Mouse (Mus musculus): ENCODE measurements around the gene Map3k5. TPM values are rescaled to one million over a fixed set of nuclear protein-coding genes. Genes with fewer than 3 reads are reported as not detected.

Gene Map3k5
- polyA plus RNA-seq, 1 experiment: 4.0 TPM

DNA sequence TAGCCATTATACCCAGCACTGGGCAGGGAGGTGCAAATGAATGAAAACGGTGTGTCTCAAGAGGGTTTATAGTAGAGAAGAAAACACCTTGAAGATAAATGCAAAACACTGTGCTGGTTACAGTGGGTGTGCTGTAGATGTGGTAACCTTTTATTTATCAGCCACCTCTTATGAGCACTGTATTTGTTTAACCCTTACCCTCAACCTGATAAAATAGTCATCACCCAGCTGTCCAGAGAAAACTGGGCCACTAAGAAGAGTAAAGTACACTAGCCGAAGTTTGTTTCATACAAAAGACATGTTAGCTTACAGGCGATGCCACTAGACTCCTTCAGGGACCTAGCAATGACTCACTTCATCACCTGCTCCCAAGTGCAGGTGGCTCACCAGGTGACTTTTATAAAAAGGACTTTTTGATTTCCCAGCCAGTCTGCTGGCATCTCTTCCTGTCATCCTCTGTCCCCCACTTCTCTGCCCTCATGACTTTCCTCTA is 235.0 kb downstream of the Map3k5 start:
- TF ChIP-seq CTCF (IDR thresholded peaks at IDR 0.05; ENCODE audit: extremely low read depth, insufficient read depth, insufficient read length, insufficient replicate concordance): no peak
- no peak for TF ChIP-seq POLR2A (IDR thresholded peaks at IDR 0.05; ENCODE audit: low read depth, low read length)
- H3K4me1 ChIP-seq (ENCODE audit: control insufficient read depth, insufficient read depth, insufficient read length): no peaks in the 10 kb centered on the region
- H3K27me3 ChIP-seq (ENCODE audit: control insufficient read depth, insufficient read depth, low read length): no peaks in the 10 kb centered on the region
- H3K36me3 ChIP-seq (ENCODE audit: control insufficient read depth, insufficient read depth, low read length): no peaks in the 10 kb centered on the region
- no peak for DNase-seq (ENCODE audit: low read depth in 1 of 2, low spot score in 2 of 2)
- no peak overlapping the region for H3K27ac ChIP-seq (ENCODE audit: insufficient read depth, low read length)
- 89% methylated on average over 3 of the region's 3 CpGs for WGBS
- no peak overlapping the region for H3K4me3 ChIP-seq (ENCODE audit: extremely low read depth, insufficient read depth, insufficient read length)

DNA sequence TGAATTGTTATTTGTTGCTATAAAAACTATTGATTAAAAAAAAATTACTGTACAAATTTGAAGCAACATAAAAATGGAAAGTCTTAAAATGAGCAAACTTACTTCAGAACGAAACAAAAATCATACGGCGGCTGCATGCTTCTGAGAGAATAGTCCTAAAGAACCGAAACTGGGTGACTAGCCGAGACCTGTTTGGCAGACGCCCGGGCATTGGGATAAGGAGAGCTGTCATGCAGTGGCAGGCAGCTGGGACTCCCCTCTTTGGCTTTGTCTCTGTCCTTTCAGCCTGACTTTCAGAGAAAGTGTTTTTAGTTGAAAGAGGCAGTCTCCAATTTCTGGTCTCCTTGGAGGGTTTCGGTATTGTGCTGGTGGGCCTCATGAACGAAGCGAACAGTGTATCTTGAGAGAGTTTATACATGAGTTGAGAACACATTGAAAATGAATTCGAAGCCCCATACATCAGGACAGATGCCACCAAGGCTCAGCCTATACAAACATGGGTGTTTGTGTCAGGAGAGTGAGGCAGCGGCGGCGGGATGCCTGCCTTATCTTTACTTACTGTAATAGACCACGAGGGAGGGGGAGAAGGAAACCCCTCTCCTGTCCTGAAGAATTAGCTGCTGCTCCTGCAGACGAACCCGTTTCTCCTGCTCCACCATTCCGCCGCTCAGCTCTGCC is 235.8 kb downstream of the Map3k5 start:
- Histone ChIP-seq H3K27me3 (ENCODE audit: control insufficient read depth, insufficient read depth, low read length) (no peaks in the 10 kb centered on the region), H3K4me1 (ENCODE audit: control insufficient read depth, insufficient read depth, insufficient read length) (no peaks in the 10 kb centered on the region), H3K36me3 (ENCODE audit: control insufficient read depth, insufficient read depth, low read length) (no peaks in the 10 kb centered on the region), H3K27ac (ENCODE audit: insufficient read depth, low read length) (no peak overlapping the region), H3K4me3 (ENCODE audit: extremely low read depth, insufficient read depth, insufficient read length) (no peak overlapping the region)
- DNase-seq (ENCODE audit: low read depth in 1 of 2, low spot score in 2 of 2): no peak
- TF ChIP-seq CTCF (IDR thresholded peaks at IDR 0.05; ENCODE audit: extremely low read depth, insufficient read depth, insufficient read length, insufficient replicate concordance) (no peak), POLR2A (IDR thresholded peaks at IDR 0.05; ENCODE audit: low read depth, low read length) (no peak)
- 56% methylated on average over 19 of the region's 19 CpGs for WGBS

DNA sequence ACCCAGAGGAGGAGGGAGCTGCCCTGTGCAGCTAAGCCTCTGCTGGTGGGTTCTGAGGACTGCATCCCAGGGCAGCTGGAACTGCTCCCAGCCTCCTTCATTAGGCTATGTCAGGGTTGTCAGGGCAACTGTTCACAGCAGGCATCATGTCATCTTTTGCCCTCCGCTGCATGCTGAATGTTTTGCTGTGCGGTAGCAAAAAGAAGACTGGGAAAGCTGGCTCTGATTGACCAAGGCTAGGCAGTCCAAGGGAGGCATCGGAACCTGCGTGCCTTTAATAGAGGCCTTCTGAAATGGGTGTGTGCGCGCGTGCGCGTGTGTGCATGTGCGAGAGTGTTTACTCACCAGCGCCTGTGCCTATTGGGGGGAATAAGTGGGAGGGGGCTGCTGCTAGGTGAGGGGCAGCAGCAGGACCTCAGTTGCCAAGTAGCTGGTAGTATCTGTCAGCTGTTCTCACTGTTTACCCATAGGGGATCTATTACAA is 236.4 kb downstream of the Map3k5 start:
- Histone ChIP-seq H3K27me3 (ENCODE audit: control insufficient read depth, insufficient read depth, low read length) (no peaks in the 10 kb centered on the region), H3K4me1 (ENCODE audit: control insufficient read depth, insufficient read depth, insufficient read length) (no peaks in the 10 kb centered on the region), H3K36me3 (ENCODE audit: control insufficient read depth, insufficient read depth, low read length) (no peaks in the 10 kb centered on the region), H3K27ac (ENCODE audit: insufficient read depth, low read length) (no peak overlapping the region), H3K4me3 (ENCODE audit: extremely low read depth, insufficient read depth, insufficient read length) (no peak overlapping the region)
- DNase-seq (ENCODE audit: low read depth in 1 of 2, low spot score in 2 of 2): no peak
- no peak for TF ChIP-seq CTCF (IDR thresholded peaks at IDR 0.05; ENCODE audit: extremely low read depth, insufficient read depth, insufficient read length, insufficient replicate concordance)
- TF ChIP-seq POLR2A (IDR thresholded peaks at IDR 0.05; ENCODE audit: low read depth, low read length): no peak
- 89% methylated on average over 11 of the region's 11 CpGs for WGBS

DNA sequence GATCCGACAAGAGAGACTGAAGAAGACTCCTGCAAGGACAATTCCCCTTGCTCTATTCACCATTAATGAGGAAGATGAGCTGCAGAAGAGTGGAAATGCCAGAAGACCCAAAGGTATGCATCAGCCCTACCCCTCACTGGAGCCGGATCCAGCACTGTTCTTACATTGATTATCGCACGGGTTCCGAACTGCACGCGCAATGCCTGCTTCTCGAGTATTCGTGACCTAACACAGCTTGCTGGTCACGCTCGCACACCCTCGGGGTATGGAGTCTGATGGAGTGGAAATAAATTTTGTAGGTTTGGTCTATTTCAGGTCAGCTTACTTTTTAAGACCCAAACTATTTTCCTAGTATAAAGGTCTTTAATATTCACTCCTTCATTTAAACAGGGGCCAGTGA is 236.9 kb downstream of the Map3k5 start:
- H3K27me3 ChIP-seq (ENCODE audit: control insufficient read depth, insufficient read depth, low read length): no peaks in the 10 kb centered on the region
- H3K36me3 ChIP-seq (ENCODE audit: control insufficient read depth, insufficient read depth, low read length): no peaks in the 10 kb centered on the region
- H3K4me1 ChIP-seq (ENCODE audit: control insufficient read depth, insufficient read depth, insufficient read length): no peaks in the 10 kb centered on the region
- WGBS: 94% methylated on average over 12 of the region's 12 CpGs
- H3K27ac ChIP-seq (ENCODE audit: insufficient read depth, low read length): no peak overlapping the region
- TF ChIP-seq POLR2A (IDR thresholded peaks at IDR 0.05; ENCODE audit: low read depth, low read length) (no peak), CTCF (IDR thresholded peaks at IDR 0.05; ENCODE audit: extremely low read depth, insufficient read depth, insufficient read length, insufficient replicate concordance) (no peak)
- DNase-seq (ENCODE audit: low read depth in 1 of 2, low spot score in 2 of 2): no peak
- H3K4me3 ChIP-seq (ENCODE audit: extremely low read depth, insufficient read depth, insufficient read length): no peak overlapping the region

DNA sequence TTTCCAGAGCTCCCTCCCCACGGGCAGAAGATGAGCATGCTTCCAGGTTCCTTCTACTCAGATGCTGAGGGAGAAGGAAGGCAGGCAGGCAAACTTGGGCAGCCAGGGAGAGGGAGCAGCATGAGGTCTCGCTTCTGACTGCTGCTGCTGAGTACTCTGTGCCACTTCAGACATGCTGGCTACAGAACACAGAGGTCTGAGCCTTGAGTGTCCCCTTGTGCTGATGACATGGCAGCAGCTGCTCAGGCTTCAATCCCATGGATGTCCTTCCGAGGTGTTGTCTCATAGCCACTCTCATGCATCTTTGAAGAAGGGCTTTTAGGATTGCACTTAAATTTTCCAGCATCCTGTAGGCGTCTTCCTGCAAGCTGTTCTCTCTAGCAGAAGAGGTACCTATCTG is 237.5 kb downstream of the Map3k5 start:
- no peak overlapping the region for H3K4me3 ChIP-seq (ENCODE audit: extremely low read depth, insufficient read depth, insufficient read length)
- H3K27me3 ChIP-seq (ENCODE audit: control insufficient read depth, insufficient read depth, low read length): no peaks in the 10 kb centered on the region
- 87% methylated on average over 4 of the region's 4 CpGs for WGBS
- H3K36me3 ChIP-seq (ENCODE audit: control insufficient read depth, insufficient read depth, low read length): no peaks in the 10 kb centered on the region
- H3K27ac ChIP-seq (ENCODE audit: insufficient read depth, low read length): no peak overlapping the region
- H3K4me1 ChIP-seq (ENCODE audit: control insufficient read depth, insufficient read depth, insufficient read length): no peaks in the 10 kb centered on the region
- TF ChIP-seq POLR2A (IDR thresholded peaks at IDR 0.05; ENCODE audit: low read depth, low read length) (no peak), CTCF (IDR thresholded peaks at IDR 0.05; ENCODE audit: extremely low read depth, insufficient read depth, insufficient read length, insufficient replicate concordance) (no peak)
- DNase-seq (ENCODE audit: low read depth in 1 of 2, low spot score in 2 of 2): no peak

DNA sequence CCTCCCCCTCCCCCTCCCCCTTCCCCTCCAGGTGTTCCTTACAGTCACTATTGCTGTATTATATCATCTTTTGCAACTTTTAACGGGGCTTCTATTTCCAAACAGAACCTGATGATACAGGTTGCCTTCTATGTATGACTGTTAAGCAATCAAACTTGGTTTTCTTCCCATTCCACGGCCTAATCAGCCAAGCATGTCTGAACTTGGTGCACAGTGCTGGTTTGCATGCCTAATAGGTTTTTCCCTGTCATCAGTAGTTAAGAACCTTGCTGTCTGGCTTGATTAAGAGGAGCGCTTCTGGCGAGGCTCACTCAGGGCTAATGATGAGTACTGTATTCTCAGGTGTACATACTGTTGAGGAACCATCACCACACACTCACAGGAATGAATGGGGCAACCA is 239.5 kb downstream of the Map3k5 start:
- WGBS: 95% methylated on average over 4 of the region's 4 CpGs

DNA sequence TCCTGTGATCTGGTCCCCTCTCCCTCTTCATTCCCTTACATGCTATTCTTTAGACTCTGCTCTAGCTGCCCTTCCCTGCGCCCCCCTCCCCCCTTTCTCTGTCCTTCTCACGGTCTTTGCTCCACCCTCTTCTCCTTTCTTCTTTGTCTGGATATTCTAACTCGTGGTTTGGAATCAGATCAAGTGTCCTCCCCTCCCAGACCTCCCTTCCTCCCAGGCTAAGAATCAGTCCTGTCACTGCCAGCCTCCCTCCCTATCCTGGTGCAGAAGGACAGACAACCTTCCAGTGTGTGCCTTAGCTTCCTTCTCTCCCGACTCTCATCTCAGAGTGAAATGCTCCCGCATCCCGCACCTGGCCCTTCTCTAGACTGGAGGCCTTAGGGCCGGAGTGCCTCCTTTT is 241.8 kb downstream of the Map3k5 start:
- H3K27ac ChIP-seq (ENCODE audit: insufficient read depth, low read length): no peak overlapping the region
- no peak for DNase-seq (ENCODE audit: low read depth in 1 of 2, low spot score in 2 of 2)
- no peaks in the 10 kb centered on the region for H3K36me3 ChIP-seq (ENCODE audit: control insufficient read depth, insufficient read depth, low read length)
- no peaks in the 10 kb centered on the region for H3K27me3 ChIP-seq (ENCODE audit: control insufficient read depth, insufficient read depth, low read length)
- no peaks in the 10 kb centered on the region for H3K4me1 ChIP-seq (ENCODE audit: control insufficient read depth, insufficient read depth, insufficient read length)
- 78% methylated on average over 7 of the region's 7 CpGs for WGBS
- H3K4me3 ChIP-seq (ENCODE audit: extremely low read depth, insufficient read depth, insufficient read length): no peak overlapping the region
- no peak for TF ChIP-seq CTCF (IDR thresholded peaks at IDR 0.05; ENCODE audit: extremely low read depth, insufficient read depth, insufficient read length, insufficient replicate concordance)
- TF ChIP-seq POLR2A (IDR thresholded peaks at IDR 0.05; ENCODE audit: low read depth, low read length): no peak

More for the DNA sequence above, 239.5 kb downstream of the Map3k5 start:
- Histone ChIP-seq H3K36me3 (ENCODE audit: control insufficient read depth, insufficient read depth, low read length) (no peaks in the 10 kb centered on the region), H3K4me1 (ENCODE audit: control insufficient read depth, insufficient read depth, insufficient read length) (no peaks in the 10 kb centered on the region), H3K27ac (ENCODE audit: insufficient read depth, low read length) (no peak overlapping the region), H3K4me3 (ENCODE audit: extremely low read depth, insufficient read depth, insufficient read length) (no peak overlapping the region), H3K27me3 (ENCODE audit: control insufficient read depth, insufficient read depth, low read length) (no peaks in the 10 kb centered on the region)
- no peak for TF ChIP-seq CTCF (IDR thresholded peaks at IDR 0.05; ENCODE audit: extremely low read depth, insufficient read depth, insufficient read length, insufficient replicate concordance)
- TF ChIP-seq POLR2A (IDR thresholded peaks at IDR 0.05; ENCODE audit: low read depth, low read length): no peak
- DNase-seq (ENCODE audit: low read depth in 1 of 2, low spot score in 2 of 2): no peak

Measured in spleen, adult 2 months (tissue).